Mouse (Mus musculus): ENCODE measurements around the gene Asic2.

Gene Asic2

GRCm38 (mm10) chr11:81845010-81845685 is 123.1 kb downstream of the Asic2 start:
- DNase-seq (ENCODE audit: low read depth, low spot score): no peak

- no peak for DNase-seq (ENCODE audit: low read depth, low spot score)
Observed at GRCm38 (mm10) chr11:81841001-81841400, 127.3 kb downstream of the Asic2 start.

- DNase-seq (ENCODE audit: low read depth, low spot score): no peak
Observed at GRCm38 (mm10) chr11:81838426-81838825, 129.8 kb downstream of the Asic2 start.

GRCm38 (mm10) chr11:81832381-81832780 is 135.9 kb downstream of the Asic2 start:
- no peak for DNase-seq (ENCODE audit: low read depth, low spot score)

GRCm38 (mm10) chr11:81816531-81816930 is 151.7 kb downstream of the Asic2 start:
- DNase-seq (ENCODE audit: low read depth, low spot score): no peak

GRCm38 (mm10) chr11:81814816-81815215 is 153.4 kb downstream of the Asic2 start:
- DNase-seq (ENCODE audit: low read depth, low spot score): no peak

GRCm38 (mm10) chr11:81806905-81807659 is 161.2 kb downstream of the Asic2 start:
- DNase-seq (ENCODE audit: low read depth, low spot score): no peak

GRCm38 (mm10) chr11:81803544-81803943 is 164.7 kb downstream of the Asic2 start:
- DNase-seq (ENCODE audit: low read depth, low spot score): no peak

- no peak for DNase-seq (ENCODE audit: low read depth, low spot score)
Observed at GRCm38 (mm10) chr11:81802614-81803013, 165.6 kb downstream of the Asic2 start.

GRCm38 (mm10) chr11:81800899-81801298 is 167.4 kb downstream of the Asic2 start:
- DNase-seq (ENCODE audit: low read depth, low spot score): no peak

GRCm38 (mm10) chr11:81793588-81793987 is 174.7 kb downstream of the Asic2 start:
- no peak for DNase-seq (ENCODE audit: low read depth, low spot score)

GRCm38 (mm10) chr11:81791579-81791978 is 176.7 kb downstream of the Asic2 start:
- DNase-seq (ENCODE audit: low read depth, low spot score): no peak

- DNase-seq (ENCODE audit: low read depth, low spot score): no peak
Observed at GRCm38 (mm10) chr11:81780596-81780995, 187.7 kb downstream of the Asic2 start.

GRCm38 (mm10) chr11:81779881-81780280 is 188.4 kb downstream of the Asic2 start:
- DNase-seq (ENCODE audit: low read depth, low spot score): no peak

GRCm38 (mm10) chr11:81771195-81771895 is 196.9 kb downstream of the Asic2 start:
- DNase-seq (ENCODE audit: low read depth, low spot score): no peak

- peak; percentile 31 for DNase-seq (ENCODE audit: low read depth, low spot score)
Observed at GRCm38 (mm10) chr11:81769691-81770260, 198.5 kb downstream of the Asic2 start.

- no peak for DNase-seq (ENCODE audit: low read depth, low spot score)
Observed at GRCm38 (mm10) chr11:81768305-81768704, 200.0 kb downstream of the Asic2 start.

GRCm38 (mm10) chr11:81767781-81768180 is 200.5 kb downstream of the Asic2 start:
- DNase-seq (ENCODE audit: low read depth, low spot score): no peak

- DNase-seq (ENCODE audit: low read depth, low spot score): no peak
Observed at GRCm38 (mm10) chr11:81765288-81765687, 203.0 kb downstream of the Asic2 start.

- no peak for DNase-seq (ENCODE audit: low read depth, low spot score)
Observed at GRCm38 (mm10) chr11:81764778-81765177, 203.5 kb downstream of the Asic2 start.

GRCm38 (mm10) chr11:81757221-81757620 is 211.0 kb downstream of the Asic2 start:
- DNase-seq (ENCODE audit: low read depth, low spot score): no peak

GRCm38 (mm10) chr11:81750876-81751275 is 217.4 kb downstream of the Asic2 start:
- no peak for DNase-seq (ENCODE audit: low read depth, low spot score)
